Mouse (Mus musculus): ENCODE measurements at regions not wholly inside any gene's neighbourhood (a gene's known extent, or its start where the extent isn't known, plus 50 kb on each side); places are given as distances from the start of the nearest gene placed in this dataset.

DNA sequence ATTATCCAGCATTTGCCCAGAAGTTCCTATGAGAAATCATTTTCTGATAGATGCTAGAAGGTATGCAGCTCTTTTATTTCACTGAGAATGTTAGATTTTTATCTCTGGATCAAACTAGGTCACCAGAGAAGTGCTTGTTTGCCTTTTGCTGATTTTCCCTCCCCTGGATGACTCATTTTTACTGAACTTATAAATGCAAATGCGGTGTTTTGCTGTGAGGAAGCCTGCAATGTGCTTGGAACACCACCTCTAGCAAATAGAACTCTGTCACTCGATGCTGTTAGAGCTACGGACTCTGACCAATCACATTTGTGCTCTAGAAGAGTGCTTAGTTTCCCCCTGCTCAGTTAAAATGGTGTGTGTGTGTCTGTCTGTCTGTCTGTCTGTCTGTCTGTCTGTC is 257.2 kb downstream of the Fzd1 start:
- no peak for DNase-seq (ENCODE audit: low spot score in 2 of 2)

DNA sequence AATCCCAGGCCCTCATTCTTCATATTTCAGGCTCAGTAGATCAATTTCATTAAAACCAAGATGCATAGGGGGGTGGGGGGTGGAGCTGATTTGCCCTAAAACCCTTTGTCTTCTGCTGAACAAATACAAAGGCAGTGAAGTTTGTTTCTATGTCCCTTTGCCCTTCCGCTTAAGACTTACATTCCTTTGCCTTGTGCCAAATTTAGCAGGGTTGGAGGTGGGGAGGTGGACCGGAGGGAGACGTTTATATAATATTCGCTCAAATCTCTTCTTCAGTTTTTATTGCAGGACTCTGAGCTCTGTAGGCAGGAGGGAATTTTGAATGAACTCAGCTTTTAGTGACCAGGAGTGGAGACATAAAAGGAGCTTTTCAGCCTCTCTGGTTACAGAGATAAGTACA is 258.8 kb downstream of the Fzd1 start:
- DNase-seq (ENCODE audit: low spot score in 2 of 2), result no peak

DNA sequence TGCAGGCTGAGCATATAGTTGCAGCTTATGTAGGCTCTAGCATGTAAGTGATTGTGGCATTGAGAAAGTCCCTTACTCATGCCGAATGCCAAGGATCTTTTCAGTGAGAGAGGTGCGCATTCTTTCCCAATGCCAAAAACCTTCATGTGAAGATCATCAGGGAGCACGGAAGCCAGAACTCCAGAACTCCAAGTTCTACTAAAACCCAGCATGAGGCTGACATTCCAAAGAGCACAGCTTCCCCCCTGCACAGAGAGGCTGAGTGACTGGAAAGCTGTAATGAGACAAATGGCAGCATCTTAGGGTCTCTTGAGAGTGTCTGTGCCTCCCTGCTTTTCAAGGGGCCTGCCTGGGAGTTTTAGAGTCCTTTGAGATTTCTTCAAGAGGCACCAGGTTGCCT is 259.4 kb downstream of the Fzd1 start:
- no peak for DNase-seq (ENCODE audit: low spot score in 2 of 2)

DNA sequence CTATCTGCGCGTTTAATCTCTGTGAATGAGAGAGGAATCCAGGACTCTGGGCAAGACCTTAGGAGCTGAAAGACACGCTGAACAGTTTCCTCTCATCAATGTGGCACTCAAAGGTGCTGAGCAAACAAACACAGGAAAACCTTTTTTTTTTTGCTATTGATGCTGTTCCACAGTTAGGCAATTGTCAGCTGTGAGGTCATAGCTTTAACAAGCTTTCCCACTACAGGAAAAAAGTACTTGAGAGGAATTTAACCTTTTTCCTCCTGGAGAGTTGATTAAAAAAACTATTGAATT is 261.0 kb downstream of the Fzd1 start:
- DNase-seq (ENCODE audit: low spot score in 2 of 2), result no peak

DNA sequence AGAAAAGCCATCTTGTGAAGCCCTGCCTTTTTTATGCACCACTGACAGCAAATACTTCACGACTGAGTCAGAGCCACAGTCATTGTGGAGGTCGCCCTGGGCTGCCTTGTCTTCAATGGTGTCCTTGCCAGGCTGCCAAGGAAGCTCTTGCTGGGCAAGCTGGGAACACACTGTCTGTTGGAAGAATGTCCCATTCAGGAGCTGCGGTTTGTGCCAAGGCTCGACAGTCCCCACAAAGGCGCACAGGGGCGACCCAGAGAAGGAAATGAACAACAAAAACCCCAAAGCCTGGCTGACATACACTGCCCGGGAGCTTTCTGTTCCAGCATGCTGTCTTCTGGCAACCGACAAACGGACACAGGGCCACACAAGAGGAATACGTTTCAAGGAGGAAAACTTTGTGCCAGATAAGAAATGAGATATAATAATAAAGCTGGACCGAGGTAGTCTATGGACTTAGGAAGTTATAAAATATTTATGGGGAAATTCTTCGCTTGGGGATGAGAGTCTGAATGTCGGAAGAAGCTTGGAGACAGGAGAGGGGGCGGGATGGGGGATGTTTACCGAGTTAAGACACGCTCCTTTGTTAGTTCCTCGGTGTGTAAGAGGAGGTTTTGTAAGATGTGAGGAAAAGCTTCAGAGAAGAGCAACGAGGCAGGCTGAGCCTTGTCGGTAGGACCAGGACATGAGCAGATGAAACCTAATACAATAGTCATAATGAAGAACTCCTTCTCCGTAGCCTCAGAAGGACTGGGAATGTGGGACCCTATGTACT is 261.5 kb downstream of the Fzd1 start:
- DNase-seq (ENCODE audit: low spot score in 2 of 2), result peak; percentile 80 to 81

DNA sequence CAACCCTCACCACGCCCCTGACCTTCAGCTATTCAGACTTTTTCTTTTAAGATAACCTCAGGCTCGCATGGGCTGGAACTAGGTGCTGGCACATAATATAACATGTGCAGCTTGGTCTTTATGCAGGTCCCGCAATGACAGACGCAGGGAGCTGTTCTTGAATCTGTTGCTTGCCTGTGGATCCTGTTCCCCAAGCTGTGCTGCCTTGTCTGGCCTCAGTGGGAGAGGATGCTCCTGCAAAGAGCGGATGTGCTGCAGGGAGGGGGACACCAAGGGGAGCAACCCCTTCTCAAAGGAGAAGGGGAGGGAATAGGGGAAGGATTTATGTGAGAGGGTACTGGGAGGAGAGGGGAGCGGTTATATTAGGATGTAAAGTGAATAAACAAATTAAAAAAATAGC is 262.4 kb downstream of the Fzd1 start:
- DNase-seq (ENCODE audit: low spot score in 2 of 2), result peak in 1 of 2 experiments; percentile 22

DNA sequence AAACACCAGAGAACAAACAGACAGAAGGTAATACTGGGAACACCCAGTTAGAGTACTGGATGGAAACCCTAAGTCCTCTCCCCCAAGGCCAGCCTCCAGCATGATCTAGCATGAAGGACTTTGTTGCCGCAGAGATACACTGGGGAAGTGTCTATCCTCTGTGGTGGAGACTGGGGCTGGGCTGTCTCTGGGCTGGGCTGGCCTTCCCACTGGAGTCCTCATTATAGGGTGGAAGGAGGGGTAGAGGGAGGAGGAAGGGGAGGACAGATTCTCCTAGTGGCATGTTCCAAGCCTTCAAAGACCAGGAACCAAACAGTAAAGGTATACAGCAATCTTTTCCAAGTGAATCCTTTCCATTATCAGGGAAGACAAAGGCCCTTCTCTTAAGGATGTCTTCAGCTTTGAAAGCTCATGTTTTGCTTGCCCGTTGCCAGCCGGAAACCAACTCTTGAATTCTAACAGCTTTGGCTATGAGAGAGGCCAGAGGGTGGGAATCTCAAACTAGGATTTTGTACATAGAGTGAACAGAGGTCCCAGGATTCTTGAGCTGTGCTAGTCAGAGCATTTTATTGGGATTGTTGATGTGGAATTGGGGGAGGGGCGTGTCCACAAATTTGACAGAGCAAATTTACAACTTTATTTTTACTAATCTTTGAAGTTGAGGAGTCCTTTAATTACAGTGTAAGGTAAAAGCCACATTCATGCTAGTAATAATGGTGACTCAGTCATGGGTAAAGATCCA is 271.3 kb downstream of the Fzd1 start:
- no peak for DNase-seq (ENCODE audit: low spot score in 2 of 2)

DNA sequence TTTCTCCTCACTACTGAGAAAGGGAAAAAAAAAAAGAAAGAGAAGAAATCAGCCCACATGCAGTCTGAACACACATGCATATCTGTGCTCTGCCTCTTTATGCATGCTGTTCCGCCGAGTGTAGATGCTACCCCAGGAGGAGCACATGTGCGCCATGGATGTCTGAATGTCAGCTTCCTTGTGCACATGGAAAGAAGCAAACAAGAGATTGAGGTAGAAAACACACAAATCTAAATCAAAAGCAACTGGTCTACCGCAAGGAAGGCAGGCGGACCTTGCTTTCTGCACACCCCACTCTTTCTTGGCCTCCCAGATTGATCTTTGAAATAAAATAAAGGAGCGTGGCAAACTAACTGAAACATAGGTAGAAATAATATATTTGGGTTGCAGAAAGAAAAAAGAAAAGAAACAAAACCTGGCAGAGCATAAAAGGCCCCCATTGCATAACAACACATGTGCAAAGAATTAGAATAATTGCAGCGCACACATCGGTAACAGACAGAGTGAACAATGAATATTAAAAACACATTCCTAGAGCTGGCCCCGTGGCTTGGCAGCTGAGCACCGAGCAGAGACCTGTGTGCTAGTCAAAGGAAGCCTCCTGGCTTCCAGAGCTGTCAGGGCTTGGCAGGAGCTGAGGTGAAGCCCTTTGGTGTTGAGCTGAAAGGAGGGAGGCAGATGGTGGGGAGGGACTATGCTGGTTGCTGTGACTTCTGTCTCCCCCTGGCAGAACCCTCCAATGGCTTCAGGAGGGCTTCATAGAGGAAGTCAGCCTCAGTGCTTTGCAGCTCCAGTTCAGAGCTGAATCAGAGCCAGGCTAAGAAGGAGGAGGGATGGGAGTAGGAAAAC is 272.1 kb downstream of the Fzd1 start:
- DNase-seq (ENCODE audit: low spot score in 2 of 2), result peak; percentile 64 to 70

DNA sequence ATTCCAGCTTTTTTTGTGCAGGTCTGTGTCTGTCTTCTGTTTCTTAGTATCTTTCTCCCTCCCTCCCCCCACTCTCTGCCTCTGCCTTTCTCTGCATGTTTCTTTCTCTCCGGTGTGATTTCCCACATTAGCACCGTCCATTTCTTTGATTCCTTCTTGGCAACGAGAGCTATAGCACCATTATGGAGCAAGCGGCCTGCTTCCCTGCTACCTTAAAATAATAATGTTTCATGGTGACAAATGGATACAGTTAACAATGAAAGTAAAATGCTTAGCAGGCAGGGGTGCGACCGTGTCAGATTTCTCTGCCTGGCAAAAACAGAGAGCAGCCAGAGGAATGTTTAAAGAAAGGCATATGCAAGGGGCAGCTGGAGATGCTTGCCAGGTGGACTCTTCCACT is 273.1 kb downstream of the Fzd1 start:
- peak; percentile 26 to 39 for DNase-seq (ENCODE audit: low spot score in 2 of 2)

DNA sequence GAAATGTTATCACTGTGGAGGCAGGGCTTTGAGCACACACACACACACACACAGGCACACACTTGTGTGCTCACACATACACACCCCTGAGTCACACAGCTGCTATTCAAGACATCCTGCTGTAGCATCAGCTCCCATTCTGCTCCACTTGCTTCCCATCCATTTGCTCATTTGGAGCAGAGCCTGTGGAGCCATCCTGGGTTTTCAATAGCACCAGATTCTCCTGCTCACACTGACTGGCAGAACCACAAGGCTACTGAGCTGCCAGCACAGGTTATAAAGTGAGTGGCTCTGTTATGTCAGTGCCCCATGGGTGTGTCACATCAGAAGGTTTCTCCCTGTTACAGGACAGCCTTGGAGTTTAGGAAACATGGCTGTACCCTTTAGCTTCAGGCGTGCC is 273.7 kb downstream of the Fzd1 start:
- peak; percentile 25 to 29 for DNase-seq (ENCODE audit: low spot score in 2 of 2)

DNA sequence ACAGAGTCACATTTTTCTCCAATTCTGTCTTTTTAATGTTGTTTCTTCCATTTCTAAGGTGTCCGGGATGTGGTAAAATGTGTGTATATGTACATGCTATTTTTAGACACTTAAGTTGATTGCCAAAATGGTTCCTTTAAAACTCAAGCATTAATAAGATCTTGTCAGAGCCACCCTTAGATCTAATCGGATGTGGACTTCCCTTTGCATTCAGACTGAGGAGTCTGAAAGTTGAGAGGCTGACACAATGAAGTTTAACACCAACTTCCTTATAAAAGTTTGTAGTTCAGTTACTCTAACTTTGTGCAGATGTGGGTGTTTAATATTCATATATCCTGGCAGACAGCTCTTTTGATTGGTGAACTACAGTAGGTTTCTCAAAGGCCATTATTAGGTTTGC is 282.1 kb downstream of the Mterf1b start:
- DNase-seq (ENCODE audit: low spot score in 2 of 2), result no peak

Measured in right cerebral cortex, postnatal 10 days (tissue).